Mouse (Mus musculus) heart, adult 18-20 months (tissue): Measurements from ENCODE around the gene Adgrl2. TPM values are rescaled to one million over a fixed set of nuclear protein-coding genes. Genes with fewer than 3 reads are reported as not detected.

Experiments
- DNase-seq, 2 experiments: peaks; one replicate each; pipeline ENCODE4 v3.0.0; 2021 to 2022; ENCODE audit warnings: mixed read lengths in 1 of 2
- total RNA-seq, 2 experiments: library from RNA; stranded (reverse); gene quantifications; 2 replicates each; pipeline ENCODE4 v1.2.3; 2021

Adgrl2 gene
- total RNA-seq, 2 experiments from 2014 or later: 45.9 to 50.0 TPM

DNA sequence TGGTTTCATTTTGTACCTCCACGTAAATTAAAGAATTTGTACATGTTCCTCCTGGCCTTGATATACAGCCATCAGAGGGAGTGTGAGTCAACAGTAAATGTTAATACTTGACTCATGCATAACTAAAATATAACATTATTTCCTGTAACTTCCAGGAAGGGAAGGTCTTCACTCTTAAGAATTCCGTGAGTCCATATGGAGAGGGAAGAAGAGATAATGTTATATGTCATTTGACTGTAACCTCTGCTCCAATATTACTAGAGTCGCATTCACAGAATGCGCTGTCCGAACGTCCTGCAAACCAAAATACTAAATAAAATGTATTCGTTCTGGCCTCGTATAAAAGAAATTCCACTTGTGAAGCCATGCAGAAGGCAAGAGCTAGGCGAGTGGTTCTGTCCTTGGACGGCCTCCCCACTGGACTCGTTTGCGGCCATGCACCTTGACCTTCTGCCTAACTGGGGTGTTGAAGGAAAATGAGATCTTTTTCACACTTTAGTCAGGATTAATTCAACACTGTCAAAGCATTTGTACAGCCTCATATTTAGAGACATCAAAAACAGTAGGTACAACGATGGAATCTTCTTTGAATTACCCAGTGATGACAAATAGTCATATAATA is 68.3 kb downstream of the Adgrl2 start:
- no peak for DNase-seq

DNA sequence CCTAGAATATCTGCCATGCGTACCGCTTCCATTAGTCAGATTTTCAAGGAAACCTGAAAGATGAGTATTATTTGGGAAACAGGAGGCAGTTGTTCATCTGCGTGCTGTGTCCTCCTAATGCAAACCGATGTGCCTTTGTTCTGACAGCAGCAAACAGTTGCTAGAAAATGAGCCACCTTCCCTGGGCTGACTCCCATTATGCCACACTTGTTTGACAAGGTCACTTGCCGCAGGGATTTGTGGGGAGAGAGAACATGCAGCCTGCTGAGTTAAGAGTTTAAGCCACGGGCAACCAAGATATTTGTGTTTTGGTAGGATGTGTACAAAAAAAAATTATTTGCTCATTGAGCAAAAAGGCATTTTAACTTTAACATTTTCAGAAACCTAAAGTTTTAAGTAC is 69.5 kb downstream of the Adgrl2 start:
- DNase-seq: no peak

DNA sequence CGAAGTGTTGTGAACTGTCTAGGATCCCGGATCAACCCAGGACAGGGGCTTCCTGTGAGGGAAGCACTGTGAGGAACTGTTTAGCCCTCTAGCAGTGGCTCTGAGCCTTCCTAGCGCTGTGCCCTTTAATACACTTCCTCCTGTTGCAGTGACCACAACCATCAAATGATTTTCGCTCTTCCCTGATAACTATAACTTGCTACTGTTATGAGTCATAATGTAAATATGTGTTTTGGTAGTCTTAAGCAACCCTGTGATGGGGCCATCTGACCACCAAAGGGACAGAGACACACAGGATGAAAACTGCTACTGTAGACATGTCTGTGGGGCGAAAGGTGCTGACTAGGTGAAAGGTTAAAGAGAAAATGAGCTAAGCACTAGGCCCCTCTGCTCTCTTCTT is 71.9 kb downstream of the Adgrl2 start:
- DNase-seq: no peak

DNA sequence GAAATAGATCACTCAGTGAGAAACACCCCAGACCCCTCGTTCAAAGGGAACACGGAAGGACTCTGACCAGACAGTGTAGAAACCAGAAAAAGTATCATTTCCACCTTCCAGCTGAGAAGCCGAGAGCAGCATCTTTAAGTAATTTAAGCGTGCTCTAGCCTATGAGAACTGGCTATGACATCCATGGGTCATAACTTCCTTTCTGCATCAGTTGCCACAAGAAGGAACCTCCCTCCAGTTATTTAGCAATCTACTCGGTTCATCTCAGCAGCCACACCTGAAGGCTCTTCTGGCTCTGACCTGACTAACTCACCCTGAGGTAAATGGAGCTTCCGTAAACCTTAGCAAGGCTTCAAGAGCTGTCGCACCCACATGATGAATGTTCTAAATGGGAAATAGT is 72.5 kb downstream of the Adgrl2 start:
- no peak for DNase-seq

DNA sequence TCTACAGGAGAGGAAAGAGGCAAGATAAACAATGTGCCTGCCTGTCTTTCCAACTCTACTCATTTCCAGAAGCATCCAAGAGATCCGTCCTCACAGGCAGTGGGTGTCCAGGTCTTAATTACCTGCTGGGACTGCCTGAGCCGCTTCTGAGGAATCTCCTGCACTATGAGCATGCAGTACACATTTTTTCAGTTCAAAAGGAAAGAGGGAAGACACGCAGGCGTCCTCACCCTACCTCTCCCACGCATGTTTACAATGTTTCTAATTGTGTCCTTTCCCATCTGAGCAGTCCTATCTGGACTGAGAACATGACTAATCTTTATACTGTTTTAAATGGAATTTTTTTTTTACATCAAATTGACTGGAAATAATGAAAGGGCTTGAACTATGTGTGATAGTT is 74.1 kb downstream of the Adgrl2 start:
- no peak for DNase-seq

DNA sequence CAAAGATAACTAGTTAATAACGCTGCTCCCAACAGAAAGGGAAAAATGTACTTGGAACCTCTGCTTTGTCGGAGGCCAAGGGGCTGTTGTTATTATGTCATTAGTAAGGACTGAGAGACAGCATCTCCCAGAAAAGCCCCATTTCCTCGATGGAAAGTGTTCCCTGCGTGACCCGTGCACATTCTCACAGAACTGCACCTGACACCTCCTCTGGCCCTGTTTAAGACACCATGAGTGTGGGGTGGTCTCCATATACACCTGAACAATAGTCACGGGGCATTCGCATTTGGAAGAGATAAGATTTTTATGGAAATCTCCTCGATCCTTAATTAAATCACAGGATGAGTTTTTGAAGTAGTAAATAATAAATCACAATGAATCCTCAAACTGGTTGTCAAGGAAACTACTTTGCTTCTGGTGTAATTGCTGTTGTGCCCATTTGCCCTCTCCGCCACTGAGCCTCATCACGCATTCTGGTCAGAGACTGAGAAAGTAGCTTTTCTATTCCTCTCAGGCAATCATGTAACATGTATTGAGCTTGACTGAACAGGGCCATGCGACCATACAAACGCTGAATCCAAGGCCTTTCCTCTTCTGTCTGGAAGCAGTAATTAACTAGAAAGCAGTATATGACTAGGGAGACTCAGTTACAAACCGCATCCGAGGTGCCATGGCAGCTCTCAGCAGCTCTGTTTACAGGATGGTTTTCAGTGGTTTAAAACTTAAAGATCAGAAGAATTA is 77.2 kb downstream of the Adgrl2 start:
- DNase-seq: no peak

DNA sequence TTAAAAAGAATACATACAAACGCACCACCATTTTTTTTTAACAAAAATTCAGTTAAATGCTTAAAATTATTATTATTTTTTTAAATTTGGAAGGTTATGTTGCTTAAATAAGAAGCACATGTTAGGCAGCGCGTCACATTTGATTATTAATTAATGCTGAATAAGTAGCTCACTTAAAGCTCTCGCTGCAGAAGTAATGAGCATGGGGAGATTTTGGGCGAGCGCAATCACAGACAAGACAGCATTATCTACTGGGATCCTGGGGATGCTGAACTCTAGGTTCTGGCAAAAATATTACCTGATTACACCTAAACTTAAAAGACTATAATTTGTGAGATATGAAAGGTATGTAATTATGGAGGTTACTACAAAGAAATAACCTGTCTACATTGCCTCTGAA is 77.8 kb downstream of the Adgrl2 start:
- DNase-seq: no peak

DNA sequence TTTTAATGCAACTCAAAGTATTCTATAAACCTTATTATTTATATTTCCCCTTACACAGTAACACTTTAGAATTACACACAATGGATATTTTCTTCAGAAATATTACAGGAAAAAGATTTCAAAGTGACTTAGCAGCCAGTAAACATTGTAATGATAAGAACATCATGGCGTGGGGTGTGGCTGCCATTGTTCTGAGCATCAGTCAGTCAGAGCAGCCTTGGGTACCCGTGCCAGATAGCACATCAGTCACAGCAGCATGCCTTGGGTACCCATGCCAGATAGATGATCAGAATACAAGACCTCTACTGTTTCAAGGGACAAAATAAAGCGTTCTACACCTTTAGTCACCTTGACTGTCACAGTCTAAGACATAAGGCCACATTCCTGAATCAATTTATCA is 82.5 kb downstream of the Adgrl2 start:
- DNase-seq: peak in 1 of 2 experiments; percentile 38

DNA sequence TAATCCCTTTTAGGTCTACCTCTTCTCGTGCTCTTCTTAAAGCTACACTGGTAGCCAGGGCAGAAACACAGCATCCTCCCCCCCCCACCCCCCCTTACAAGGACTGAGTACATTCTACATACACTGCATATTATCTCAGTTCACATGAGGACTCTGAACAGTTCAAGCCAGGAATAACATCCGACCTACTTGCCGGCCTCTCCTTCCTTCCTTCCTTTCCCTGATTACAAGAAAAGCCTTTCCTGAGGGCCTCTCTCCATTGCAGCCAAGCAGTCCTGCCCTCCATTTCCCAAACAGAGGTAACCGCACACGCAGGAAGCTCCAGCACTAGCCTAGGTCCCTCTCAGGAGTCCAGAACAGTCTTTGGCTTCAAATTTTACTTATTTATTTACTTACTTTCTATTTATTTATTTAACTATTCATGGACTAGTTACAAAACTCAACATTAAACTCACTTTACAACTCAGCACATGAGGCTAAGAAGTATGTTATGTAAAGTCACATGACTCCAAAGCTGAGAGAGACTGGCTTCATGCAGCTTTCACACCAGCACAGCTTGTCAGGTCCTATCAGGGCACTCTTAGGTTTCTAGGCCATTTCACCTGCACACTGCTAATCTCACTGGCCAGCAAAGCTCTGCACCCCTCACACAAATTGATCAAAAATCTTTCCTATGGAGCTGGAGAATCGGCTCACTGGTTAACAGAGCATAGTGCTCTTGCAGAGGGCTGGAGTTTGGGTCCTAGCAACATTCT is 83.2 kb downstream of the Adgrl2 start:
- DNase-seq: peak; percentile 60 to 80

DNA sequence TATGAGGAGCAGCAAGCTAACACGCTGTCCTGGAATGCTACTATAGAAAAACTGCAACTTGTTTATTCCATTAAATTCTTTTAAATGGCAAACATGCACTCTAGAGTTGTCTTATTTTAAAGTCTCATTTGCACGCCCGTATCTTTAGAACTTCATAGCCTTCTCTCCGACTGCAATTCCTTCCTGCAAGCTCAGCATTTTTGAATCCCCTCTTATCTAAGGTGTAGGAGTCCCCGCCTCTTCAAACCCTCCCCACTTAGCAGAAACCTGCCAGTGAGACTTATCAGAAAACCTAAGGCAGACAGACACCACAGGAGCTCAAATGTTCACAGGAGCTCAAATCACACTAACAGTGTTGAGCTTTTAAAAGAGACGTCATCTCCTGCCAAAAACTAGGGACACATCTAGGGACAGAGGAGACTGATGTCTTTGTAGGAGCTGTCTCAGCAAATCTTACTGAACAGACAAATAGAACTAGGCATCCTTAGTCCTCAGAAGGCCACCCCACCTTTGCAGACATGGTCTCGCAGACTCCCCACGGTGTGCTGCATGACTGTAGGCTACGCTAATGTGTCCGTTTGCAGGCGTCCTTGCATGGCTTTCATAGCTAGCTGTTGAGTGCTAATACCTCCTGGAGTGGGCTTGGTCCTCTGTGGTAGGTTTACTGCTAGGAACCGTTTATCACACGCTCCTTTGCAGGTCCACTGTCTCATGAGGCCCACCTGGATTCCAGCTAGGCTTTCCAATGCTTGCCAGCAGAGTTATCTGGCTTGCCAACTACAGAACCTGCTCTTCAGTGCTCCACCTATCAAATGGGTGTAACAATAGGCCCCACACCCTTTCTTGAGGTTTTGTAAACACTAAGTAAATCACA is 84.2 kb downstream of the Adgrl2 start:
- no peak for DNase-seq

DNA sequence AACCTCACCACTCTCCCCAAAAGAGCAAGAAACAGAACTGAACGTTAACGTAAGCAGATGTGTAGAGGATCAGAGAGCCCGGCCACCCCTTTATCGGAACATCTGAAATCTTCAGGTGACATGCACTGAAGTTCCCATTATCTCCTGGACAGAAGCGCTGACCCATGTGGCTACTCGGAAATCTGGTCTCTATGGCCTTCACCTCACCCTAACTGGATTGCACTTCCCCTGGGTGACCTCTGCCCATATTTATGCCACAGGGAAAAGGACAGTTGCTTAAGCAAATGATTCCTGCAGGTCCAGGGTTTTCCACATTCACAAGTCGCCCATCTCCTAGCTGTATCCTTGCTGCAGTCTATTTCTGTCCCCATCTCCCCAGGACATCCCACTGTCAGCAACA is 84.9 kb downstream of the Adgrl2 start:
- no peak for DNase-seq

DNA sequence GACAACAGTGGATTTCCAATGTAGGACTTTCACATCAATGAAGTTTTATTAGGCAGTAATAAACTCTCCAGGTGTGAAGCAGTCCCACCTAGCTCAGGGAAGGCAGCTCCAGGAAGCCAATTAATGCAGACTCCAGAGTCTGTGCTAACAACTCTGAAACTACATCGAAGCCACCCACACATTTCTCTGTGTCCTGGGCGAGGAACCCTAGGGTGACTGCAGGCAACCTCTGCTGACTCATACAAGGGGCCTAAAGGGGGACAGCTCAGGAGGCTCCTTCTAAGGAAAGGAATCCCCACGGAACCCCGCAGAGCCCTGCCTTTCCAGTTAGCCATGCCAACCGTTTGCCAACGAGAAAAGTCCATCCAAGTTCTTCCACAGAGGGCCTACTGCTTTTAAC is 90.5 kb downstream of the Adgrl2 start:
- no peak for DNase-seq

DNA sequence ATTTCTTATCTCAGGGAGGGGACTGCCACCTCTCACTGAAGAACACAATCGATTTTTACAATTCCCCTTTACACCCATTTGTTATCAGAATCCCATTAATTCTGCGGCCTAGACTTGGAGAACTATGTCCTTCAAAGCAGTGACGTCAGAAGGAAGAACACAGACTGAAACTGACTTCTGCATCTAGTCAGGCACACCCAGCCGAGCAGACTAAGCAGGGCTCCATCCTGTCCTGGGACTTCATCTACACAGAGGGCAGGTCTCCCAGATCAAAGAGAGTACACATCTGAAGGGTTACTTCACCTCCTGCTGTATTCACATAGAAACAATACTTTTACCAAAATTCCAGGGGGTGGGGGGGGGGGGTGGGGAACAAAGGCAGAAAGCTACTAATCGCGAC is 90.9 kb downstream of the Adgrl2 start:
- DNase-seq: peak in 1 of 2 experiments; percentile 44

DNA sequence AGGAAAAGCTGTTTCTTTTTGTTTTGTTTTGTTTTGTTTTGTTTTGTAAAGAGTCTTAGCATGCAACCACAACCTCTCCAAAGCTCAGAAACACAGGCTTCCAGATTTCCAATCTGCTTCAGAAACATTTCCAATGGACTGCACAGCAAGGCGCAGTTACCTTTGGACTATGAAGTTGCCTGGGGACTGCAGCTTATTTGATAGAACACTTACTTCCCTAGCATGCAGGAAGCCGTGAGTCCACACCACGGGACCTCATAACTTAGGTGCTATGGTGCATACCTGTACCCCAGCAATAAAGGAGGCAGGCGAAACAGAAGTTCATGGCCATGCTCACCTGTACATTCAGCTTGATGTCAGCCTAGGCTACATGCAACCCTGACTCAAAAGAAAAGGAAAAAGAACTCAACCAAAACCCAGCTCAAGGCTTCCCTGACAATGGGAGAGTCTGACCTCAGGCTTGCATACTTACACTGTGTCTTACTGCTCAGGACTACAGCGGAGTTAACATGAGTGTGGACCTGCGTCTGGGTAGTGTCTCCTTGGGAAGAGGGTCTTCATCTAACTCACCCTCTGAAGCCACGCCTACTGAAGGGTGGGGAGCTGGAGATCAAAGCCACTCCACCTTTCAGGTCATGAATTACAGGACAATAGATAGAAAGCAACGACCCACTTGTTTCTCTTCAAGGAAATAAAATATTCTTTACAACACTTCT is 91.7 kb downstream of the Adgrl2 start:
- no peak for DNase-seq

DNA sequence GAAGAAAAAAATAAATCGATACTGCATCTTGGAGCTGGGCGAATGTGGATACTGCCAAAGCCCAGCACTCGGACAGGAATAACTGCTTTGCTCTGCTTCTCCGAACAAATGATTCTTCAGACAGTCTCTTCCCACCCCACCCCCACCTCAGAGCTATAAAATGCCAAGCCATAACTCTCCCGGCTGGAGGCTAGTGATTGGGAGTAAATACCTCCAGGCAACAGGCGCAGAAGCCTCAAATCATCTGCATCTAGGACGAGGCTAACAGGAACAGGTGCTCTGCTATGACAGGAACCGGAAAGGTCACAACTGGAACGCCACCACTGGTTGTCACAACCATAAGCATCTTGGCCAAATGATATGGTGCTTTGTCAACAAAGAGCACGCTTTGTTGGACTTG is 94.1 kb downstream of the Adgrl2 start:
- no peak for DNase-seq

DNA sequence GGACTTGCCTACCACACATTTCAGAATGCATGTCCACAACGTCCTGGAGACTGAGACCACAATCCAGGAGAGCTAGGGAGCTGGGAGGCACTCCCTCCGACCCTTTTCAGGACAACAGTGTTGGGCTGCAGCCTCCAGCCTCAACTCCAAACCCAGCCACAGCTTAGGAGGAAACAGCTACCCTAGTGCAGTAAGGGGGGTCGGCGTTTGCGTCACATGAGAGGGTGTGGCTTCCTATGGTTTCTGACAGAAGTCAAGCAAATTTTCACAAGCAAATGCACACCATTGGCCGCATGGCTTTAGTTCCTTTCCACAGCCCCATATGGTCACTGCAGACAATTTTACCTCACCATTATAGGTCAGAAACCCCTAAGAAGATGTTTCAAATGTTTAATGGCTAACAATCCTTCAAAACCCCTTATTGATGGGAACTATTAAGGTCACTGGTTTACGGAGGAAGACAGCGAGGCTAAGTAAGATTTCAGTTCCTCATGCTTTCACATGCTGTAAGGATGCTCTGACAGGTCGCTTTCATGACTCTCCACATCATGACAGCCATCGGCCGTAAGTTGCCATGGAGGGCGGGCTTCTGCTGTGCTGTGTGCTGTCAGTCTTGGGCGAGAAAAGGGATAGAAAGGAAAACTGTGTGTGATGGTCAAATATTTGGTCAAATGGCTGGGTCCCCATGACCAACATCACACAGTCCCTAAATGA is 94.8 kb downstream of the Adgrl2 start:
- peak in 1 of 2 experiments; percentile 24 for DNase-seq

DNA sequence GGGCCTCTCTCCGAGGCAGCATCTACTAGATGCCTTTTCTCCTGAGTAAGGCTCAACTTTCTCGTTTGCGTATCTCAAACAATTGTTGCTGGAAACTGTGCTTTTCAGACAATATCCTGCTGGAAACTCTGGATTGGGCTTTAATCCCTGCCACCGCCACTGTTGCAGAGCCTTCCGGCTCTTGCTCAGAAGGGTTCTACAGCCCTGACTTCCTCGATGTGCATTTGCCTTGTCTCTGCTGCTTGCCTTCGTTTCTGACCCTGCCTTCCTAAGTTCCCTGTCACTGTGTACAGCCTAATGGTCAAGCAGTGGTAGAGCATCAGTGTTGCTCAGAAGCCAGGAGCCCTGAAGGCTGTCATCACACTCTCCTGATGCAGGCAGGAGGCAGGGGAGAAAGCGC is 95.5 kb downstream of the Adgrl2 start:
- DNase-seq: no peak

DNA sequence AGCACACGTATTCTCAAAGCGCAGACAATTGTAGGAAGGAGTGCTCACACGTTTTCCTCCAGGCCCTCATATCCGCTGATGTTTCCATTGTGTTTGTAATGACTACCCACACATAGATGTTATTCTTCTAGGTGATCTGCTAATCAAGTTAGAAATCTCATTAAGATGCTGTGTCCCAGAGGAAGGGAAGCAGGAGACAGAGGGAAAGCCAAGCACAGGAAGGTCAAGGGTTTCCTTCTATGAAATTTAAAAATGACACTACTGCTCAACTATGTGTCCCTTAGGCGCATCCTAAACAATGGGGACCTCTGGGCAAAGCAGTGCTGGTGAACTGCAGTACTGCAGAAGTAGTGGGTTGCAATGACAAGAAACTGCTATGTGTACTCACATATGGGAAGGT is 102.5 kb downstream of the Adgrl2 start:
- DNase-seq: peak in 1 of 2 experiments; percentile 39

DNA sequence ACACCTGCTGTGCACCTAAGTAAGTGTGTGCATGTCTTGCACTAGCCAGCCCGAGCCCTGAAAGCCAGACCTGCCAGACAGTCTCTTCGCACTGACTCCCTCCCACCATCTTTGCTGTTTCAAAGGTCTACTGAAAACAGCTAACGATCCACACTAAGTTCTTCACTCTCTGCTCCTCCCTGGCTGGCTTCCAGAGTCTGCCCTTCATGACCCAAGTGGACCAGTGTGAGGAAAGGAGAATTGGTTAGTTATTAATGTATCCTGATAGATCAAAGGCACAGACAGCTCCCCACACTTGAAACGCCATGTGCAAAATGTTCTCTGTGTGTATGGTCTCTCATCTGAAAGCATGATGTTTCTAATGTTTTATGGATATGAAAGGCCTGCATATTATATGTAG is 103.4 kb downstream of the Adgrl2 start:
- DNase-seq: no peak

DNA sequence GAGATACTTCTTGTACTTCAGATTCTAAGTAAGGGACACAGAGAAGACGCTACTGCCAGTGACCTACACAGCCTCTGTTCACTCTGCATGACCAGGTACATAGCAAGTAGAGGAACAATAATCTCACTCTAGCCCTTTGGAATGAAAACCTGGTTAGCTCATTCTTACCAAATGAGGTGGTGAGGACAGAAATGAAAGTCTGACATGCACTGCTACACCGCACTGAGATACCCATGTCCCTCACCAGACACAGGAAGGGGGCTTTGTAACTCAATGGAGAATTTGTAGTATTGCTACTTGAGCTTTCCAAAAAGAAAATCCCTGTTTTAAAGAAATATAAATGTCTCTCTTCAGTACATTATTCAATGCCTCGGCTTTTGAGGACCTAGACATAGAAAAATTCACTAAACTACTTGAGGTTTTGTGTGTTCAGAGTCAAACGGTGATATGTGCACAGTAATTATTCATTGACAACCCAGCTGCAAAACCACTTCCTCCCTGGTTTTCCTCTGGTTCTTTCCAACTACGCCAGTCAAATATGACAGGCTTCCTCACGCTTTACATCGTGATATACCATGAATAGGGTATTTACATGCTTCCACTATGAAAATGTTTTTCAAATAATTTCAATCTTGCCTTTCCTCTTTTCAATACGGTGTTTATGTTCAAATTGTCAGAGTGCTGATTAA is 104.2 kb downstream of the Adgrl2 start:
- no peak for DNase-seq
